Mouse (Mus musculus): ENCODE measurements at regions not wholly inside any gene's neighbourhood (a gene's known extent, or its start where the extent isn't known, plus 50 kb on each side); places are given as distances from the start of the nearest gene placed in this dataset.

- TF ChIP-seq POLR2A (IDR thresholded peaks at IDR 0.05; ENCODE audit: borderline replicate concordance, insufficient read depth, low read length) (no peak), CTCF (IDR thresholded peaks at IDR 0.05; ENCODE audit: borderline replicate concordance, insufficient read depth, low read depth, low read length) (no peak)
Measured at GRCm38 (mm10) chr15:20040041-20040440, 409.0 kb upstream of the Cdh12 start.
